Mouse (Mus musculus) heart, embryonic 16.5 days (tissue): Measurements from ENCODE around the gene Defb36. TPM values are rescaled to one million over a fixed set of nuclear protein-coding genes. Genes with fewer than 3 reads are reported as not detected.

Source experiments
- ATAC-seq: fragments of 200-750 bp; cut with Nextera tagmentation; replicated peaks from 2 replicates; pipeline ENCODE4 v1.8.0; 2017; ENCODE audit warnings: moderate number of reproducible peaks; ENCODE audit not compliant: insufficient read depth, low FRiP score; ENCODE audit errors: extremely low read depth
- H3K27ac ChIP-seq: fragments of 300-500 bp; sonication (generic); 2 replicates; pipeline ENCODE4 v1.5.1; 2014; ENCODE audit warnings: mild to moderate bottlenecking, low read length, control low read depth, moderate library complexity
- H3K27me3 ChIP-seq: fragments of 300-500 bp; sonication (generic); 2 replicates; pipeline ENCODE4 v1.6.1; 2014; ENCODE audit warnings: low read length, mixed read lengths; ENCODE audit not compliant: control insufficient read depth, insufficient read depth
- H3K36me3 ChIP-seq: fragments of 300-500 bp; sonication (generic); 2 replicates; pipeline ENCODE4 v1.6.1; 2014; ENCODE audit not compliant: control insufficient read depth, insufficient read depth
- H3K4me1 ChIP-seq: fragments of 300-500 bp; sonication (generic); 2 replicates; pipeline ENCODE4 v1.6.1; 2014; ENCODE audit warnings: low read length, mixed read lengths; ENCODE audit not compliant: control insufficient read depth, insufficient read depth
- H3K4me2 ChIP-seq: fragments of 300-500 bp; sonication (generic); 2 replicates; pipeline ENCODE4 v1.6.1; 2014; ENCODE audit warnings: low read depth, mild to moderate bottlenecking, control low read depth, low read length
- H3K4me3 ChIP-seq: fragments of 300-500 bp; sonication (generic); 2 replicates; pipeline ENCODE4 v1.5.1; 2014; ENCODE audit warnings: mild to moderate bottlenecking, control low read depth, low read length
- H3K9ac ChIP-seq: fragments of 300-500 bp; sonication (generic); 2 replicates; pipeline ENCODE4 v1.6.1; 2014; ENCODE audit warnings: low read length, control low read depth
- H3K9me3 ChIP-seq: fragments of 300-500 bp; sonication (generic); replicated peaks from 2 replicates; pipeline ENCODE4 v1.6.1; 2016; ENCODE audit warnings: low read length; ENCODE audit not compliant: control insufficient read depth
- WGBS: fragments of 180-500 bp; shearing (Covaris S2); extraction: QIAGEN DNeasy Blood & Tissue Kit; methylation state at CpG from one replicate; pipeline ENCODE4 v1.1.7; 2014; 5-methylcytosine and 5-hydroxymethylcytosine counted together
- polyA plus RNA-seq: library from polyadenylated mRNA; unstranded; fragments of >200 nt; fragmentation: Nextera tagmentation; extraction: Ambion mirVana; gene quantifications from 2 replicates; pipeline ENCODE4 v1.2.1, GENCODE M21; 2015

The Defb36 gene
- polyA plus RNA-seq, 1 experiment from 2014 or later: not detected

DNA sequence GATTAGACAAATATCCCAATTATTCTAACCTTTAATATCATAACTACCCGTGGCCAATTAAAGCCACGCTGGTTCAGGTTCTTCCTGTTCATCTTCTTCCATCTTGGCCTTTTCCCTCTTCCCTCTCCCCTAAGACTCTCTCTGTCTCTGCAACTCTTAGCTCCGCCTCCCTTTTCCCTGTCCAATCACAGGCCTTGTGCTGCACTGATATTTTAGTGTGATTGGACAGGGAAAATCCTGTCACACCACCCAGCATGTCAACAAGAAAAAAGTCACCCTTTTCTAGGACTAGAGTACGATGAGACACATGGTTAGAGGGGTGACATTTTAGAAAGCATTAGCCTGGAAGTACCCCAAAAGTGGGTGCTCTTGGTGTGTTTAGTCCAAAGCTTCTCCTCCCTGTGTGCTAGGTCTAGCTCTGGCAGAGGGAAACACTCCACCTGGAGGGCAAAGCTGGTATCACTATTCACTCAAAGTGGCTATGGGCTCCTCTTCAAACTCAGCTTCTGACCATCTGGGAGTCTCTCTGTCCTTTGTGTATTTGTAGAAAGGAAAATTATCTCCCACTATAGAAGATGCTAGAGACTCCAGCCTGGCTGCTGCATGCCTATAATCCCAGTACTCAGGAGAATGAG is 17.1 kb upstream of the Defb36 start:
- Histone ChIP-seq H3K4me1 (no peaks in the 10 kb centered on the region), H3K36me3 (no peaks in the 10 kb centered on the region), H3K27me3 (no peaks in the 10 kb centered on the region), H3K4me2 (no peak overlapping the region), H3K27ac (no peak overlapping the region), H3K9ac (no peak overlapping the region), H3K9me3 (no peaks in the 10 kb centered on the region), H3K4me3 (no peak overlapping the region)
- no peak for ATAC-seq
- 65% methylated on average over 4 of the region's 4 CpGs for WGBS

DNA sequence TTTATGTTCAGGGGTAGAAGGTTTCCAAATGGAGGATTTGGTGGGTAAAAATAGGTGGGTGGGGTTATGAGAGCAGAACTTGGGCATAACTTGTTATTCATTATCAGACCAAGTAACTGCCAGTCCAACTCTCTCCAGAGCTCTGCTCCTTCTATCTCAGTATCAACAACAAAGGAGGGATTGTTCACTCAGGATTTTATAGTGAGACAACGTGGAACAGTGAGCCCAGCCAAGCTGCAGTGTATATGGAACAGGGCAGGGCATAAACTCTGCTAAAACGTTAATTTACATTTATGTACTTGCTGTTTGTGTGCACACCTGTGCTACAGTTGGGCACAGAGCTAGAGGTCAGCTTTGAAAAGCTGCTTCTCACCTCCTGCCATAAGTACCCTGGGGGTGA is 15.7 kb upstream of the Defb36 start:
- H3K4me2 ChIP-seq: no peak overlapping the region
- no peaks in the 10 kb centered on the region for H3K36me3 ChIP-seq
- no peaks in the 10 kb centered on the region for H3K27me3 ChIP-seq
- ATAC-seq: no peak
- H3K4me3 ChIP-seq: no peak overlapping the region
- WGBS: 38% methylated on average over 2 of the region's 2 CpGs
- no peaks in the 10 kb centered on the region for H3K4me1 ChIP-seq
- no peak overlapping the region for H3K9ac ChIP-seq
- H3K9me3 ChIP-seq: no peaks in the 10 kb centered on the region
- H3K27ac ChIP-seq: no peak overlapping the region

DNA sequence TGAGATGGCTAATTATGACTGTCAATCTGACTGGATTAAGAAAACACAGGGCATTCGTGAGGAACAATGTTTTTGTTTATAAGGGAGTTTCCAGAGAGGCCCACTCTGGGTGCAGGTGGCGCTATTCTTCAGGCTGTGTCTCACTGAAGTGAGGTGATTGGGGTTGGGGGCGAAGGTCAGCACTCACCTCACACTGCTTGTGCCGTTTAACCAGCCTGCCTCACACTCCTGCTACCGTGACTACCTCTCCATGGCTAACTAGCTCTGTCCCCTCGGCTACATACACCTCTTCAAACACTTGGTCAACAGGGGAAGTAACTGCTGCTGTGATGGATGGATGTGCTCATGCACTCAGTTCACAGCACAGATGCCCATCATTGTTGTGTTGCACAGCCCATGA is 15.1 kb upstream of the Defb36 start:
- Histone ChIP-seq H3K9ac (no peak overlapping the region), H3K4me2 (no peak overlapping the region), H3K27ac (no peak overlapping the region), H3K9me3 (no peaks in the 10 kb centered on the region), H3K27me3 (no peaks in the 10 kb centered on the region), H3K4me1 (no peaks in the 10 kb centered on the region), H3K4me3 (no peak overlapping the region), H3K36me3 (no peaks in the 10 kb centered on the region)
- 48% methylated on average over 6 of the region's 6 CpGs for WGBS
- no peak for ATAC-seq

DNA sequence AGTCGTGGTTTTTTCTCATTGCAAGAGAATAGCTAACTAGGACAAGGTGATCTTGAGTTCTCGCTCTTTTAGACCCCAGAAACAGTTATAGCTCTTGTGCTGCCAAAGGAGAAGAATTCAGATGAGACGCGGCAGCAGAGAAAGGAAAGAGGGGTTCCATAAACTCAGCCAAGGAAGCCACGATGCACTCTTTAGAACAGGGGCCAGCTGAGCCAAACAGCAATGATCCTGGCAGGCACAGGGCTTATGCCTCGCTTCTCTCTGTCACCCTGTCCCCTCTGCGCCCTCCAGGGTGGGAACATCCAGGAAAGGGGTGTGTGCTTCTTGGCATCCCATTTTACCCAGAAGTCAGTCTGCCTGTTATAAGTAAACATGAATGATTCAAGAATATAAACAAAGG is 4.8 kb upstream of the Defb36 start, which contains the start of gene Defb45:
TSS of gene Defb45 (minus strand) at position 101 of the 400 bp plus-strand sequence.
- WGBS: 64% methylated on average over 7 of the region's 7 CpGs

DNA sequence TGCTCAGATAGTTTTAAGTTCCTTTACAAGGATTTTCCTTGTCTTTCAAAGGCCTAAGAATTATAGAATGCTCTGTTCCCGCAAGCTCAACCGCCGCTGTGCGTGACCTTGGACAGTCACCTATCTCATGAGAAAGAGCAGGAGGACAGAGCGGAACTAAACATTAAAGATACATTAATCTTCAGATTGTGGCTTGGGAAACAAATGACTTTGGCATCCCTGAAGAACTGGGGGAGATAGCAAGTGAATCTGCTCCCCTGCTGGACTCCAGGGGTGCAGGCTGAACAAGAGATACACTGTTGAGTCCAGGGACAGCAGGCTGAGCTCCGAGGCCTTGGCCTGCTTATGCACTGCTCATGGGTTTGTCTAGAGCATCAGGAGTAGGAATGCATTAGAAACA is 4.1 kb upstream of the Defb36 start:
- Histone ChIP-seq H3K4me2 (no peak overlapping the region), H3K27ac (no peak overlapping the region), H3K36me3 (no peaks in the 10 kb centered on the region), H3K4me1 (no peaks in the 10 kb centered on the region), H3K9me3 (no peaks in the 10 kb centered on the region), H3K9ac (no peak overlapping the region), H3K4me3 (no peak overlapping the region), H3K27me3 (no peaks in the 10 kb centered on the region)
- WGBS: 75% methylated on average over 6 of the region's 6 CpGs
- no peak for ATAC-seq

More for the DNA sequence above, 4.8 kb upstream of the Defb36 start, which contains the start of gene Defb45:
- Histone ChIP-seq H3K9me3 (no peaks in the 10 kb centered on the region), H3K27ac (no peak within 1 kb of the TSS), H3K27me3 (no peaks in the 10 kb centered on the region), H3K4me3 (no peak within 1 kb of the TSS), H3K4me1 (no peaks in the 10 kb centered on the region), H3K9ac (no peak within 1 kb of the TSS), H3K4me2 (no peak within 1 kb of the TSS), H3K36me3 (no peaks in the 10 kb centered on the region)
- no peak for ATAC-seq

DNA sequence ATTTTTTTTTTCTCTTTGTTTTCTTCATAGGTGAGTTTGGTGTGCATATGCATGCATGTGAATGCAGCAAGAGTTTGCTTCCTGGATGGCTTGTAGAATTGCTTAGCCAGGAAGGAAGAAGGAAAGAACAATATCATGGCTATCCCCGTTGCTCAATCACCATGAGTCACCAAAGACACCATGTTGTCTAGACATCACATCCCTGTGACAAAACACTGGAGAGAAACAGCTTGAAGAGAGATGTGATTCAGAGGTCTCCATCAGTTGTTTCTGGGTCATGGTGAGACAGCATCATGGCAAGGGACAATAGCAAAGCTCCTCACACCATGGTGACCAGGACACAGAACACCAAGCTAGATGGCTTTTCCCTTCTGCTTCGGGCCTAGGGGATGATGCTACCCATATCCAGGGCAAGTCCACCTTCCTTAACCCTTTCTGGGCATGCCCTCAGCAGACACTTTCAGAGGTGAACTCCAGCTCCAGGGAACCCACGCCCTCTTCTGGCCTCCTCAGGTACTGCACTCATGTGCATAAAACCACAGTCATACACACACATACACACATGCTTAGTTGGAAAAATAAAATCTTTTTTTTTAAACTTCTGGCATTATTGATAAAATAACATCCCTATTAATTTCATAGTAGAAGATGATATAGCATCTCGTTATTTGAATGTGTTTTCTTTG is 2.7 kb upstream of the Defb36 start:
- no peaks in the 10 kb centered on the region for H3K36me3 ChIP-seq
- no peak overlapping the region for H3K27ac ChIP-seq
- no peaks in the 10 kb centered on the region for H3K9me3 ChIP-seq
- H3K4me3 ChIP-seq: no peak overlapping the region
- no peak for ATAC-seq
- no peaks in the 10 kb centered on the region for H3K27me3 ChIP-seq
- WGBS: 64% methylated on average over 4 of the region's 4 CpGs
- H3K4me2 ChIP-seq: no peak overlapping the region
- H3K9ac ChIP-seq: no peak overlapping the region
- H3K4me1 ChIP-seq: no peaks in the 10 kb centered on the region

DNA sequence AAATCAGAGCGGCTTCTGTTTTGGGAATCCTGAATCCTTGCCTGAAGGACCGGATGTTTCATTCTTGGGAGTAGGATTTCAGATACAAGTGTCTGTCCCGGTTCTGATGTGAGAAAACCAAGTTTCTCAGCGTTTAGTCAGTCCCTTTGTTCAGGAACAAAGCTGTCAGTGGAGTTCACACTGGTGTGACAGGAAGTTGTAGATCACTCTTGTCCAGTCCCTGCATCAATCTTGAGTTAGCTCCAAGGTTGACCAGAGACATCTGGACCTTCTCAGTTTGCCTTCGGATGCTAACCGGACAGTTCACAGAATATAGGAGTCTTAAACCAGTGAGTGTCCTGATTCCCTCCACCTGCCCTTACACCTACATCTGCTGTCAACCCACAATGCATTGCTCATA is 3.6 kb downstream of the Defb36 start:
- Histone ChIP-seq H3K9me3 (no peaks in the 10 kb centered on the region), H3K27me3 (no peaks in the 10 kb centered on the region), H3K4me1 (no peaks in the 10 kb centered on the region), H3K27ac (no peak overlapping the region), H3K36me3 (no peaks in the 10 kb centered on the region), H3K4me2 (no peak overlapping the region), H3K9ac (no peak overlapping the region), H3K4me3 (no peak overlapping the region)
- WGBS: 48% methylated on average over 6 of the region's 6 CpGs
- ATAC-seq: no peak

DNA sequence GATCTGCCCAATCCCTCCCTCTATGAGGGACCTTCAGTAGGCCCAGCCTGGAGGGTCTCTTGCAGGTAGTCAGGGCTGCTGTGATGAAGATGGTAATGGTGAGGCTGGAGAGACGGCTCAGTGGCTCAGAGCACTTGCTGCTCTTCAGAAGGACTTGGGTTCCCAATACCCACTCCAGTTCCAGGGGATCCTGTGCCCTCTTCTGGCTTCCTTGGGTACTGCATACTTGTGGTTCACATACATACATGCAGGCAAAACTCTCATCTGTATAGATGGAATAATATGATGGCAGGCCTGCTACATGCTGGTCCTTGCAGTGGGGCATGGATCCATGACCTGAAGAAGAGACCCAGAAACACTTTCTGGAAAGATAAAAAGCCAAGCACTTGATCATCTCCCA is 4.6 kb downstream of the Defb36 start:
- Histone ChIP-seq H3K36me3 (no peaks in the 10 kb centered on the region), H3K4me3 (no peak overlapping the region), H3K9ac (no peak overlapping the region), H3K27me3 (no peaks in the 10 kb centered on the region), H3K4me2 (no peak overlapping the region), H3K4me1 (no peaks in the 10 kb centered on the region), H3K27ac (no peak overlapping the region), H3K9me3 (no peaks in the 10 kb centered on the region)
- ATAC-seq: no peak
- WGBS: 89% methylated on average over 1 of the region's 1 CpGs

DNA sequence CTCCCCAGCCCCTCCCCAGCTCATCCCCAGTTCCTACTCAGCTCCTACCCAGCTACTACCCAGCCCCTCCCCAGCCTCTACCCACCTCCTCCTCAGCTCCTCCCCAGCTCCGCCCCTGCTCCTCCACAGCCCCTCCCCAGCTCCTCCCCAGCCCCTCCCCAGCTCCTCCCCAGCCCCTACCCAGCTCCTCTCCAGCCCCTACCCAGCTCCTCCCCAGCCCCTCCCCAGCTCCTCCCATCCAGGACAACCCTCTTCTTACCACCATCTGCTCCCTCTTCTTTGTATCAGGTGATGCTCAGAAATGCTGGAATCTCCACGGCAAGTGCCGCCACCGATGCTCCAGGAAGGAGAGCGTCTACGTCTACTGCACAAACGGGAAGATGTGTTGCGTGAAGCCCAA is 8.1 kb downstream of the Defb36 start:
- Histone ChIP-seq H3K9ac (no peak overlapping the region), H3K4me1 (no peaks in the 10 kb centered on the region), H3K4me3 (no peak overlapping the region), H3K27me3 (no peaks in the 10 kb centered on the region), H3K27ac (no peak overlapping the region), H3K36me3 (no peaks in the 10 kb centered on the region), H3K9me3 (no peaks in the 10 kb centered on the region), H3K4me2 (no peak overlapping the region)
- no peak for ATAC-seq
- 31% methylated on average over 8 of the region's 8 CpGs for WGBS
